Mouse (Mus musculus) forelimb bud, embryonic 11.5 days (tissue): Measurements from ENCODE around the gene Dnah6.

Experiments used
- DNase-seq: peaks from one replicate; pipeline ENCODE4 v3.0.0-alpha.2; 2012; ENCODE audit warnings: low read depth, low spot score

Gene Dnah6

DNA sequence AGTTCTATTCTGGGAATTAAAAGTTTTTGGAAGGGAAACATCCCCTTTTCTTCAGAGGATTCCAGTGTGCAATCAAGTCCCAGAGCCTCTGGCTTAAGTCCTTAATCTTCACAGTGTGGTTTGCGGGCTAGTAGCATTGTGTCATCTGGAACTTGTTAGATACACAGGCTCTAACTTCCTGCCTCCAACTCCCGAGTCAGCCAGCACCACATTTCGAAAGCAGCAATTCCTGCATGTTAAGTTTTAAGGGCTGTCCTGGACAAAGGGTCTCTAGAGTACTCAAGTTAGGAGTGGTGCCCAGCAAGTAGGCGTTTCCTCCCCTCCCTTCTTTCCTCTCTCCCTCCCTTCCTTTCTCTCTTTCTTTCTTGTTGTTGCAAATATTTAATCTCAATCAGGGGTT lies 7.0 kb upstream of the Dnah6 start:
- DNase-seq: no peak

DNA sequence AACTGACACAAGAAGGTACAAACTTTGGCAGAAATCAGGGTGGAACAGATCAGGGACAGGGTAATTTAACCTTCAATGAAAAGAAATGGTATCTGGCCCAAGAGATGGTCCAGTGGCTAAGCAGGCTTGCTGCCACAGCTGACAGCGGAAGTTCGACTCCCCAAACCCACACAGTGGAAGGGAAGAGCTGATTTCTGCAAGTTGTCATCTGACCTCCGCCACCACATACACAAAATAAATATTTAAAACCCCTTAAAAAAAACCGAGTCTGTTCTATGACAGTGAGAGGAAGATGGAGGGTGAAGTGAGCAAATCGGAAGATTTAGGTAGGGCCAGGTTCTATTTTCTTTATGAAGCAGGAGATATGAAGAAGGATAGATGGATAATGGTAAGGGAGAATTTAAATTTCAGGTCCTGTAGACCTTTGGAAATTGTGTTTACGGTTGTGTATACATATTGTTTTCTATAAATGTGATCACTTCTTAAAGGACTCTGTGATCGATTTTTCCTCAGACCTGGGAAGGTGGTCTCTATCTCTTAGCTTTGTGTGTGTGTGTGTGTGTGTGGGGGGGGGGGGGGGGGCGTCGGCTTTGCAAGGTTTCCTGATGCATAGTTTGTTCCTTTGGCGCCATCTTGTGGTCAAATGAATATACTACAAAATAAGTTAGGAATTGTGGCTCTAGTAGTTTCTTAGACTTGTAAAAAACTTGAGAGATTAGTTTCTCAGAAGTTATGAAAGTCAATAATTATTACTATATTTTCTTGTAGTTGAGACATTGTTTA lies 6.1 kb upstream of the Dnah6 start:
- DNase-seq: peak; percentile 69

DNA sequence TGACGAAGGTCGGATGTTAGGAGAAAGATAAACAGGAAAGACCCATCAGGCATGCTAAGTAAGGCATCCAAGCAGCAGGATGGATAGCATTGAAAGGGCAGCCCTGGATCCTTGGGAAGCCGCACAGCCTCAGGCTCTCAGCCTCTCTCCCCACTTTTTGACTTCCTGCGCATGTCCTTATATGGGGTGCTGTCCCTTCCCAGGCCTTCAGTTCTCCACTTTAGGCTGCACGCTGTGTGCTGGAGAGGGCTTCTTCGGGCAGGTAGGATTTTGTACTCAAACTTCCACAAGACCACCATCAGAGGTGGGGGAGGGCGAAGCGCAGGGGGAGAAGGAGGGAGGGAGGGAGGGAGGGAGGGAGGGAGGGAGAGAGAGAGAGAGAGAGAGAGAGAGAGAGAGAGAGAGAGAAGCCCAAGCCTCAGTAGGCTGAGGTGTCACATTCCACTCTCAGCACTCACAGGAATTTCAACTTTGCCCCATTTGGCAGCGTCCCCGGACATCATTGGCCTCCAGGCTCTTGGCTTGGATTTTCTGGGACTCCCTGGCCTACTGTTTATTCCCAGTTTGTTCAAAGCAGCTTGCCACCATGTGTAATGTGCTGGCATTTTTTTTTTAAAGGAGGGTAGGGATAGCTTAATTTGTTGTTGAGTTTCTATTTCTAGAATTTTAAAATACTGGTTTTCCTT lies 1.5 kb upstream of the Dnah6 start:
- peak; percentile 73 for DNase-seq

DNA sequence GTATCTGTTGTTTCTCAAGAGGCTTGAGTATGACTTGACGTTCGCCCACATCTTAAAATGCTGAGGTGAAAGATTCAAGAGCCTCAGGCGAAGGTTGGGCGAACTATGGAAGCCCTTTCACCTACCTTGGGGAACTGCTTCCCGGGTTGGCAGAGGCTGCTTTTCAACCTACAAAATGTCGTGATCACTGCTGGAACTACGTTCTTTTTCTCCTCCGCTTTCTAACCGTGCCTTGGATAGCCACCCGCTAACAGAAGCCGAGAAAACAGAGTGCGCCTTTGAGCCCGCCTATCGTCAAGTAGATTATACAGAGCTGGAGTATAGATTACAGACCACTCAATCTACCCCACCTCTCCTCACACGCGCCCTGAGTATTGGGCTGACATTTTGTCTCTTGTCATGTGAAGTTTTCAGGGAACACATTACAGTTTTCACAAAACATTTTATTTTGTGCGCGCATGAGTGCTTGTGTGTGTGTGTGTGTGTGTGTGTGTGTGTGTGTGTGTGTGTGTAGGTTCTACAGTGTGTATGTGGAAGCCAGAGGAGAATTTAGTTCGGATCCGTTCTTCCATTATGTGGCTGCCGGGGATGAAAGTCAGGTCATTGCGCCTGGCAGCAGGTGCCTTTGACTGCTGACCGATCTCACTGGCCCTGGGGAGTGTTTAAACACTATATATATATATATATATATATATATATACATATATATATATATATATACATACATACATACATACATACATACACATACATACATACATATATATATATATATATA lies 696 bp upstream of the Dnah6 start:
- DNase-seq: no peak

DNA sequence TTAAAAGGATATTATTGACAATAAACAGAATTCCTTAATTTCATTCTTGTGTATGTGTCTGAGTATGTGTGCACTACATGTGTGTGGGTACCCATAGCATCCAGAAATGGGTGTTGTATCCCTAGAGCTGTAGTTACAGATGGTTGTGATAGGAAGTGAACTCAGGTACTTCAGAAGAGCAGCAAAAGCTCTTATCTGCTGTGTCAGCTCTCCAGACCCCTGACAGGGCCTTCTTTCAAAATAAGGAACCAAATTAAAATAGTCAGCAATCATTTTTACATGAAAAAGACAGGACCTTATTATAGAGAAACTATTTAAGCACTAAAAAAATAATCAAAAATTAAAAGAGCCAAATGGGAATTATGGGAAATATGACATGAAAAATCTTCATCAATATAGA lies 9.8 kb downstream of the Dnah6 start:
- DNase-seq: no peak

DNA sequence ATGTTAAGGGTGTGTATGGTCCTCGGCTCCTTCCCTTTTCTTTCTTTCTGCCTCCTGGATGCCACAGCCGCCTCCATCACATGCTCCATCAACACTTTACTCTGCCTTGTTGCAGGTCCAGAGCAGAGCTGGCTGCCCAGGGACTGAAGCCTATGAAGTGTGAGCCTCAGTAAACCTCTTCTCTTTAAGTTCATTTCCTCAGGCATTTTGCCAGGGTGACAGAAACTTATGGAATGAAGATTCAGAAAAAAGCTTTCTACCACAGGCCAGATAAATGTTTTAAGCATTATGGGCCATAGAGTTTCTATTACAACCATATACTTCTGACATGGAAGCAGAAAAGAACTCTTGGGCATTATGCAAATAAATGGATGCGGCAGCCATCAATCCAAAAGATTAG lies 10.4 kb downstream of the Dnah6 start:
- no peak for DNase-seq

DNA sequence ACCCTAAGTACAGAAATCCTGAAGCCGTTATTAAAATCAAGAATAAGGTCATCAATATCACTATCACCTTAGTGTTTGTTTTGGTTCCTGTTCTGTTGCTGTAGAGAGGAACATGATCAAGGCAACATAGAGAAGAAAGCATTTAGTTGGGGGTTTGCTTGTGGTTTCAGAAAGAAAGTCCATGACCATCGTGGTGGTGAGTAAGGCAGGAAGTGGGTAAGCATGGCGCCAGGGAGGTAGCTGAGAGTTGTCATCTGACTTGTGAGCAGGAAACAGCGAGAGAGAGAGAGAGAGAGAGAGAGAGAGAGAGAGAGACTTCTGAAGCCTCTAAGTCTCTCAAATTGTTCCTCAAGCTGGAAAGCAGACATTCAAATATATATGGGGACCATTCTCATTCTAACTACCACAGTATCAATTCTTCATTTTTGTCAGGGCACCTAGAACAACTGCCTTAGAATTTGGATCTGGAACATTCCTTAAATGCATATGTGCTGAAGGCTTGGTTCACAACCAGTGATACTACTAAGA lies 10.9 kb downstream of the Dnah6 start:
- DNase-seq: no peak

DNA sequence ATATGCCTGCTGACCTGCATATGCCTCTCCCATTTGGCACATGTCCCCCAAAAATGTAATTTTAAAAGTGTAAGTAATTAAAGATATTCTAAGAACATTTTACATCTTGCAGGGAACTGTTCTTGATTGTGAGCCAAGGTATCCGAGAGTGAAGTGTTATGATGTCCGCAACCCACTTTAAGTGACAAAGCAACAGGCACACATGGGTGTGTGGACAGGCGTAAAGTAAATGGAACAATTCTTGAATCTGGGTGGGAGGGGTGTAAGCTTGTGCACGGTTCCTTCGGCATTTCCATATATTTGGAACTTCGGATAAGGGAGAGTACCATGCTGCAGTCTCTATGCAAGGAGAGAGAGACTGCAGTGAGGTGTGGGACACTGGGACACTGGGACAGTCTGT lies 11.9 kb downstream of the Dnah6 start:
- DNase-seq: no peak

DNA sequence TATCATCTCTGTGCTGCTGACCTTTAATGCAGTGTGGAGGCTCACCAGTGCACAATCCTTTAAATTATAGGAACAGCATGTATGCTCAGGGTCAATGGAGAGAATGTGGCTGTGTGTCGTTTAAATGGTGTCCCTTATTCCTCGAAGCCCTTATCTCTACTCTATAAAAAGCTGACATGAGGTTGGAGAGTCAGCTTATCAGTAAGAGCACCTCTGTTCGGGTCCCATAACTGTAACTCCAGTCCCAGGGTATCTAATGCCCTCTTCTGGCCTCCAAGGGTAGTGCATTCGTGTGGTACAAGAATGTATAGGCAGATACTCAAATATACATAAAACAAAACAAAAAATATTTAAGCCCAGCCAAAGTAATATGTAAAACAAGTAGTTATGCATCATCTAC lies 16.5 kb downstream of the Dnah6 start:
- no peak for DNase-seq

DNA sequence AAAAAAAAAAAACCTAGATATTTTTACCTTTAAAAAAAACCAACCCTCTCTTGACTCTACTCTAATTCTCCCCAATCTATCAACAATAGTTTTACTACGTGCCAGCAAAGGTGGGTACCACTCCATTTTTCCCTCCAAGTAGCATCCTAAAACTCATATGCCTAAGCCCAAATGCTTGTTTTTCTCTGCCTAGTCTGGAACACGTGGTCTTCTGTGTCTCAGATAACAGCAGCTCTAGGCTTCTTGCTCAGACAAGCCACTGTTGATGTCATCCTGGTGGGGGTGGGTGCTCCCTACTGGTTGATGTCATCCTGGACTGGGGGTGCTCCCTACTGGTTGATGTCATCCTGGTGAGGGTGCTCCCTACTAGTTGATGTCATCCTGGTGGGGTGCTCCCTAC lies 17.7 kb downstream of the Dnah6 start:
- no peak for DNase-seq

DNA sequence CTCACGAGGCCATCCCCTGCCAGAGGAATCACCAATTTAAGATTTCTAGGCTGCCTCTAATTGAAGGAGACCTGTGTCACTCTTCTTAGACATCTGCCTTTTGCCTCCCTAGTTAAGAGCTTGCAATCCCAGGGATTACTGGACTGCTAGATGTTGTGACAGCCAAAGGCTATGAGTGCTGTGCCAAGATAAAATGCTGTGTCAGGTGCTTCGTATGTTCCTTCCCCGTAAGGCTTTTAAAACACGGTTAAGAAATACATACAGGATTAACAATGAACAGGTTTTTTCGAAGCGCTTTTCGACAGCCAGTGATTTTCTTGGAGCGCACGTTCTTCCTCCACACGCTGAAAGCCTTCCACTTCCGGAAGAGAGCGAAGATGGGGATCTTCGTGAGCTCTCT lies 26.2 kb downstream of the Dnah6 start:
- DNase-seq: no peak

DNA sequence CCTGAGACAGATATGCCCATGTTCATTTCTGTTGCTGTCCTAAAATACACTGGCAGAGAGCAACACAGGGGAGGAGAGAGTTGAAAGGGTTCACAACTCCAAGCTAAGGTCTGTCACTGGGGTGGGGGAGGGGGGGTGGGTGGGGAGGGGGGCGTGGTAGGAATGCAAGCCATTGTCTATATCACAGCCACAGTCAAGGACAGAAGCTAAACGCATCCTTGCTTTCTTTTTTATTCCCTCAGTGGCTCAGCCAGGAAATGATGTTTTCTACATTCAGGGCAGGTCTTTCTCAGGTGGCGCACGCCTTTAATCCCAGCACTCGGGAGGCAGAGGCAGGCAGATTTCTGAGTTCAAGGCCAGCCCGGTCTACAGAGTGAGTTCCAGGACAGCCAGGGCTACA lies 30.7 kb downstream of the Dnah6 start:
- DNase-seq: no peak

DNA sequence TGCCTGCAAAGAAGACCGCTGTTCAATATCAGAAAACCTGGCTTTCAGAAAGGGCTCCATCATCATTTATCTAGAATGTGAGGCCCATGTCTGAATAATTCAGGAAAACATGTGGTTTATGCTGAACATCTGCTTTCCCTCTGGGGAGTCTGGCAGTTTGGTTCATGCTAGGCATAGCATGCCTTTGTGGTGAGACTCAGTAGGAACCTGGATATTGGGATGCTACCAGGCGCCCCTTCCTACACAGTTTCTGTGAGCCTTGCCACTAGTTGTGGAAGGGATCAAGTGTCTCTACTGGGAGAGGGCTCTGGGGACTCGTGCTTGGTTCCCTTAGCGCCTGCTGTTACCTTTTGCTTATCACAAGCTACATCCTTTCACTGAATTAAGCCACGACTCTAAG lies 37.2 kb downstream of the Dnah6 start:
- no peak for DNase-seq

DNA sequence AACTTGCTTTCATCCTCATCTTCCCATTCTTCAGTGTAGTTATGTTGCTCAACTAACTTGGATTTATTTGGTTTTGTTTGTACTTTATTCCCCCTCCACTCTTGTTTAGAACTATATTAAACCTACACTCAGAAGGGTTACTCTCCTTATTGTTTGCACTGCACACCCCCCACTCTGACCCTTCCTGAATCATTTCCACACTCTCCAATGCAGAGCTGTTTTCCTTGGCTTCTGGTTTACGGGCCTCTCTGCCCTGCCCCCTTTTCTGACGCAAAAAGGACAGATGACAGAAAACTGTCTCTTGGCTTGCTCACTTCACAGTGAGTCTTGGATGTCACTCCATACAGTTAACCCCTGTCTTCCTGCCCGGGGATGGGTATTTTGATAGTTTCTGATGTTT lies 38.5 kb downstream of the Dnah6 start:
- DNase-seq: no peak

DNA sequence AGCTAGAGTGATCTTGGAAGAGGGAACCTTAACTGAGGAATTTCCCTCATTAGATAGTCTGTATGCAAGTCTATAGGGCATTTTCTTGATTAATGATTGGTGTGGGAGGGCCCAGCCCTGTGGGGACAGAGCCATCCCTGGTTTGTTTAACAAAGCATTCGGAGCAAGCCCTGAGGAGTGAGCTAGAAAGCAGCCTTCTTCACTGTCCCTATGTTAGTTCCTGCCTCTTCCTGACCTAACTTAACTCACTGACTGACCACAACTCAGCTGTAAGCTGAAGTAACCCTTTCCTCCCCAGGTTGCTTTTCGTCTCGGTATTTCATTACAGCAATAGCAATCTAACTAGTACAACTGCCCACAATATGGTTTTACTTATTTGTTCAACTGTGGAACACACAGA lies 39.0 kb downstream of the Dnah6 start:
- no peak for DNase-seq

DNA sequence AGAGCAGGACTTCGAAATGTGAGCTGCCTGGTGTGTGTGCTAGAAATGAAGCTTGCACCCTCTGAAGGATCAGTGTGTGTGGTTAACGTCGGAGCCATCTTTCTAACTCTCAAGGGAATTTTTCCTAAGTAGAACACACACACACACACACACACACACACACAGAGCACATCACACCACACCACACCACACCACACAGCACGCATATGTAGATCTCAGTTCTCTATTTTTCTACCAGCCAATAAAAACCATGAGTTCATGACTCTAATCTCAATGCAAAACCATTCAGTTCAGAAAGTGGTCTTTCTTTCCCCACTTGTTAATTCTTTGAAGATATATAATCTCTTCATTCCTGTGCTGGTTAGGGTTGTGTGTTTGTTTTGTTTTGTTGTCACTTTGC lies 39.4 kb downstream of the Dnah6 start:
- DNase-seq: no peak

DNA sequence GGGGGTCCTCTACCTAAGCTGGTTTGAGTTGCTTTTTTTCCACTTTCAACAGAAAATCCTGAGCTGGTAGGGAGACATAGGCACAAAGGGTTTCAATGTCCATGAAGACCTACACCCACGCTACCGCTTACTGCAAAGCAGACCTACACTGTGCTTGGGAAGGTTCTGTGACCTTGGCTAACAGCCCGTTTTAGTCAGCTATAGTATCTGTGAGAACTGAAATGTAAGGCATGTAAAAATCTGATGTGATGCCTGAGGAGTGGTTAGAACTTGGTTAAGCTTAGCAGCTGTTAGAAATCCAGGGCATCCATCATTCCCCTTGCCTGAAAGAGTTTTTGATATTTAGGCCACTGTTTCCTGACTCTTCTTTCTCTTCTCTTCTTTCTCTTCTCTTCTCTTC lies 46.3 kb downstream of the Dnah6 start:
- no peak for DNase-seq

DNA sequence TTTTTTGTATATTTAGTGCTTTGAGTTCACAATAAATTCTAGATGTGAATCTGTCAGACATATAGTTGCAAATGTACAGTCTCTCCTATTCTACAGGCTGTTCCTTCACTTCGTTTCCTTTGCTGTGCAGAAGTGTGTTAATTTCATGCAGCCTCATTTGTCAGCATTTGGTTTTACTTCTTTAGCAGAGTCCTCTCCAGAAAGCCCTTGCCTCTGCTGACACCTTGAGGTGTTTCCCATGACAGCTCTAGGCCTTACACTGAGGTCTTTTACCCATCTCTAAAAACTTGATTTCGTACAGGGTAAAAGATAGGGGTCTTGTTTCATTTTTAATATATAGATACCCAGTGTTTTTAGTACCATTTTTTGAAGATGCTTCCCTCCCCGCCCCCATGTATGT lies 54.2 kb downstream of the Dnah6 start:
- DNase-seq: no peak

DNA sequence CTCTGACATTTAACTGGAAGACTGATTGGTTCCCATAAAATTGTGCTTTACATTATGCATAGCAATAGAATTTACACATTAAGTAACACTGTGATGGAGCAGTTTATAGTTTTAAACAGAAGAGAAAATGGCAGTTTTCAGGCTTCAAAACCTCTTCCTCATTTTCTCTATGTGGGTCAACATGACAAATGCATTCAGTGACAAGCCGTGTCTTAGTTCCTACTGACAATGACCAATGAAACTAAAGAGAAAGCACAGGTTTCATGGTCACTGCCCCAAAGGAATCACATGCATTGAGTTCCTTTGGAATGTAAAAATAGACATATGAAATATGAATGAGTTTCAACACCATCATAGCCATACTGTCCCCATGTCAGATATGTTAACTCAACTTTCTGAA lies 58.5 kb downstream of the Dnah6 start:
- no peak for DNase-seq

DNA sequence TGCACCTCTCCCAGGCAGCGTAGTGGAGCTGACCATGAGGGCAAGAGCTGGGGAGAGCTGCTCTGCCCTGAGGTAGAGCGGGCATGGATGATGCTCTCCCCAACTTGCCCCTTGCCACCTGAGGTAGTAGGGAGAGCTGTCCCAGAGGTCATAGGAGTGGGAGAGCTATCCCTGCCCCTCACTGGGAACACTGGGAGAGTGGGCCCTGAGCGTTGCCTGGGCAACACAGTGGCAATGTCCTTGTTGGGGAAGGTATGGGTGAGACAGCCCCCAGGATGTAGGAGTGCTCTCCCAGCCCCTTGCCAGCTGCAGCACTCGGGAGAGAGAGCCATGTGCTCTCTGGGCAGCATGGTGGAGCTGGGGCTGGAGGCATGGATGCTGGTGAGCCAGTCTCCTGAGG lies 60.1 kb downstream of the Dnah6 start:
- no peak for DNase-seq

DNA sequence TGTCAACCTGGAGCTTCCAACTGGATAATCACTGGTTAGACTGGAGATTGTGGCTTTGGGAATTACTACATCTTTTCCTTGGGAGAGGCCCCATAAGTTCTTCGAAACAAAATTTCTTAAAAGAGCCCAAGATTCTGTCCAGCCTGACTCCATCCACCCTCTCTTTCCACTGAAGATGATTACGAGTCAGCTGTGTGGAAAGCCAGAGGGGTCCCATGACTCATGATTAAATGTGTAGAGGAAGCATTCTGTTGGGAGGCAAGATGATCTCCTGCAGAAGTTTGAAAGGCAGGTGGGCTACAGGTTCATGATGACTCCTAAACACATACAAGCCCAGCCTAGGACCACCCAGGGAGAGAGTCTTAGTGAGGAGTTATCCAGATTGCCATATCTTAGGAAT lies 66.0 kb downstream of the Dnah6 start:
- DNase-seq: no peak

DNA sequence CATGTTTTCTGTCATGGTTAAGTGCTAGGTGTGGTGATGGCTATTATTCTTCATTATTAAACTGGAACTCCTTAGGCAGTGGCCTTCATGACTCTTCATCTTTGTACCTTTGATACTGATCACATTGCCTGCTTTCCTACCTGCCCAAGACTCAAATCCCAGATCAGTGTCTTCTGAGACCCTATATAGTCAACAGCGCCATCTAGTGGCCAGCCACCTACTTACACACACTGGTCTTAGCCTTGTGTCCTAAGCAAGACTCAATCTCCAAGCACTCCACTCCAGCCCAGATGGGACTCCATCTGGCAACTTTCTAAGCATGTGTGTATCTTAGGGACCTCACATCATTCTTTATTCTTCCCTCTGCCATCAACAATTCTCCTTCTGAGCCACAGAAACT lies 67.8 kb downstream of the Dnah6 start:
- DNase-seq: peak; percentile 87

DNA sequence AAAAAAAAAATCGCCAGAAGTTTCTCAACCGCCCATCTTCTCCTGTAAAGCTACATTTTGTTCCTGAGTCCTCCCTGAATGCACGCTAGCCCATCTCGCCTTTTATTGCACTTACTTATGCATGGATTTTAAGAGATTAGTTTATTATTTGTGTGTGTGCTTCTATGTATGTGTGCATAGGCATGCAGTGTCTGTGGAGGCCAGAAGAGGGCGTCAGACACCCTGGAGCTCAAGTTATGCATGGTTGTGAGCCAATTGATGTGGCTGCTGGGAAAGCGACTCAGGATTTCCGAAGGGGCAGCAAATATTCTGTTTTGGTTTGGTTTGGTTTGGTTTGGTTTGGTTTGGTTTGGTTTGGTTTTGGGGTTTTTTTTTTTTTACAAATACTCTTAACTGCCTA lies 78.0 kb downstream of the Dnah6 start:
- DNase-seq: no peak
